8 mouse cellular contexts compared by ENCODE assay signal in genomic region chr3:145987268-145987969, GRCm38 (mm10). TPM values are rescaled to one million over a fixed set of nuclear protein-coding genes. Genes with fewer than 3 reads are reported as not detected.
DNase-seq lines count a peak whose midpoint lies in the region; ATAC-seq and TF ChIP-seq lines count a peak whose summit lies in the region.

Gene Syde2 (plus strand): TSS chr3:145987870.

- H3K27me3 ChIP-seq in intestine, embryonic 16.5 days (replicated peaks; ENCODE audit: control insufficient read depth, insufficient read depth, low read length): no peaks in the 10 kb centered on the region

- intact Hi-C loops in left cerebral cortex, postnatal 25 days (cut with DNase I): no loop called here

- H3K9ac ChIP-seq in intestine, embryonic 16.5 days (ENCODE audit: low read depth, low read length): peak within 1 kb of the TSS; percentile 82

- WGBS in intestine, embryonic 16.5 days: under 1% methylated on average over 65 of the region's 65 CpGs

- no peaks in the 10 kb centered on the region for H3K36me3 ChIP-seq in intestine, embryonic 16.5 days (ENCODE audit: control insufficient read depth, insufficient read depth, low read length)

- H3K27ac ChIP-seq in cortical plate, adult 2 months (ENCODE audit: insufficient read depth, low read length): no peak within 1 kb of the TSS
- H3K27ac ChIP-seq in intestine, embryonic 16.5 days (ENCODE audit: low read length): peak within 1 kb of the TSS; percentile 95

- no peak for TF ChIP-seq POLR2A in cortical plate, adult 2 months (IDR thresholded peaks at IDR 0.05; ENCODE audit: extremely low read depth, insufficient read depth, low read length)

- H3K4me3 ChIP-seq in cortical plate, adult 2 months (ENCODE audit: insufficient read depth, low read length): peak within 1 kb of the TSS; percentile 29
- H3K4me3 ChIP-seq in intestine, embryonic 16.5 days (ENCODE audit: low read length): peak within 1 kb of the TSS; percentile 68

- TF ChIP-seq CTCF in cortical plate, adult 2 months (IDR thresholded peaks at IDR 0.05; ENCODE audit: extremely low read depth, insufficient read depth, low read length): no peak

- H3K4me1 ChIP-seq in cortical plate, adult 2 months (ENCODE audit: control insufficient read depth, insufficient read depth, low read length): no peaks in the 10 kb centered on the region
- H3K4me1 ChIP-seq in intestine, embryonic 16.5 days (ENCODE audit: control insufficient read depth, insufficient read depth, low read length): peaks cover 7% of the 10 kb centered on the region; the same call in 1 of the 2 replicates

- ATAC-seq in intestine, embryonic 16.5 days: peak; percentile 80
- ATAC-seq in megakaryocyte-erythroid progenitor cell, adult 5-6 weeks (replicated peaks; ENCODE audit: low FRiP score, low TSS enrichment, poor library complexity, severe bottlenecking): peak; percentile 16; the same call in 1 of the 2 replicates
- no peak for ATAC-seq in inflammation-experienced regulatory T-cells, adult 6 months

- no peaks in the 10 kb centered on the region for H3K9me3 ChIP-seq in intestine, embryonic 16.5 days (ENCODE audit: control insufficient read depth, low read length)

- peak within 1 kb of the TSS; percentile 75 for H3K4me2 ChIP-seq in intestine, embryonic 16.5 days (ENCODE audit: low read depth, low read length)

- peak; percentile 76 for DNase-seq in WW6 (ENCODE audit: low read depth, low spot score)
- peak; percentile 71 to 82 for DNase-seq in gastrocnemius, postnatal 4 days (ENCODE audit: low spot score in 2 of 2)
- peak; percentile 43 to 48 for DNase-seq in left cerebral cortex, postnatal 25 days (ENCODE audit: low spot score in 2 of 2)
- DNase-seq in right cerebral cortex, postnatal 4 days: peak; percentile 71

RNA-seq across cellular contexts. Expression of gene Syde2, which starts in this region (rescaled TPM):
- polyA plus RNA-seq in cortical plate, adult 2 months (2012; rRNA removed): 1.9 and 2.0 TPM in 2 replicates
- 1 to 10 TPM; 4.8 to 5.0 TPM for total RNA-seq in gastrocnemius, postnatal 4 days (2021)
- 1.2 and 1.4 TPM in 2 replicates for polyA plus RNA-seq in intestine, embryonic 16.5 days (2015; fragmentation: Nextera tagmentation; extraction: Ambion mirVana)
- 1 to 10 TPM; 2.7 to 3.8 TPM for total RNA-seq in left cerebral cortex, postnatal 25 days (2021)
- total RNA-seq in megakaryocyte-erythroid progenitor cell, adult 5-6 weeks (2014; fragmentation: Nextera tagmentation): 6.9 and 13.4 TPM in 2 replicates
- total RNA-seq in megakaryocyte-erythroid progenitor cell, adult 5-6 weeks (2017): 12.9 and 15.0 TPM in 2 replicates
- under 1 TPM in 1 of 3 experiments, not detected in 2; 0.13 TPM for polyA plus RNA-seq in inflammation-experienced regulatory T-cells, adult 6 months (2017; shearing (Covaris generic))
